Mouse (Mus musculus) midbrain, embryonic 16.5 days (tissue): Measurements from ENCODE around the gene Arhgef3. TPM values are rescaled to one million over a fixed set of nuclear protein-coding genes. Genes with fewer than 3 reads are reported as not detected.

Experiments
- ATAC-seq: fragments of 200-750 bp; cut with Nextera tagmentation; 2 replicates; pipeline ENCODE4 v1.8.0; 2017; ENCODE audit warnings: moderate TSS enrichment
- H3K27ac ChIP-seq: fragments of 300-500 bp; sonication (generic); 2 replicates; pipeline ENCODE4 v1.5.1; 2014; ENCODE audit warnings: mild to moderate bottlenecking, low read length, mixed read lengths
- H3K27me3 ChIP-seq: fragments of 300-500 bp; sonication (generic); 2 replicates; pipeline ENCODE4 v1.6.1; 2014; ENCODE audit warnings: low read depth, low read length, mixed read lengths; ENCODE audit not compliant: control insufficient read depth, insufficient read depth
- H3K36me3 ChIP-seq: fragments of 300-500 bp; sonication (generic); 2 replicates; pipeline ENCODE4 v1.6.1; 2014; ENCODE audit warnings: mild to moderate bottlenecking, low read length, moderate library complexity, mixed read lengths; ENCODE audit not compliant: control insufficient read depth, insufficient read depth
- H3K4me1 ChIP-seq: fragments of 300-500 bp; sonication (generic); 2 replicates; pipeline ENCODE4 v1.6.1; 2014; ENCODE audit warnings: mild to moderate bottlenecking, low read length, mixed read lengths; ENCODE audit not compliant: control insufficient read depth, insufficient read depth
- H3K4me2 ChIP-seq: fragments of 300-500 bp; sonication (generic); 2 replicates; pipeline ENCODE4 v1.6.1; 2014; ENCODE audit warnings: mild to moderate bottlenecking, low read length, mixed read lengths
- H3K4me3 ChIP-seq: fragments of 300-500 bp; sonication (generic); 2 replicates; pipeline ENCODE4 v1.5.1; 2014; ENCODE audit warnings: low read depth, mild to moderate bottlenecking, low read length, moderate library complexity, mixed read lengths
- H3K9ac ChIP-seq: fragments of 300-500 bp; sonication (generic); 2 replicates; pipeline ENCODE4 v1.6.1; 2014; ENCODE audit warnings: low read depth, low read length, mixed read lengths
- H3K9me3 ChIP-seq: fragments of 300-500 bp; sonication (generic); replicated peaks from 2 replicates; pipeline ENCODE4 v1.6.1; 2014; ENCODE audit warnings: mild to moderate bottlenecking, low read length, mixed read lengths; ENCODE audit not compliant: control insufficient read depth, poor library complexity, severe bottlenecking
- WGBS: fragments of 180-500 bp; shearing (Covaris S2); extraction: QIAGEN DNeasy Blood & Tissue Kit; methylation state at CpG from one replicate; pipeline ENCODE4 v1.1.7; 2014; 5-methylcytosine and 5-hydroxymethylcytosine counted together
- polyA plus RNA-seq: library from polyadenylated mRNA; unstranded; fragments of >200 nt; fragmentation: Nextera tagmentation; extraction: Ambion mirVana; gene quantifications from 2 replicates; pipeline ENCODE4 v1.2.1, GENCODE M21; 2015

Arhgef3 gene
- polyA plus RNA-seq, 1 experiment from 2014 or later = 10.8 TPM

DNA sequence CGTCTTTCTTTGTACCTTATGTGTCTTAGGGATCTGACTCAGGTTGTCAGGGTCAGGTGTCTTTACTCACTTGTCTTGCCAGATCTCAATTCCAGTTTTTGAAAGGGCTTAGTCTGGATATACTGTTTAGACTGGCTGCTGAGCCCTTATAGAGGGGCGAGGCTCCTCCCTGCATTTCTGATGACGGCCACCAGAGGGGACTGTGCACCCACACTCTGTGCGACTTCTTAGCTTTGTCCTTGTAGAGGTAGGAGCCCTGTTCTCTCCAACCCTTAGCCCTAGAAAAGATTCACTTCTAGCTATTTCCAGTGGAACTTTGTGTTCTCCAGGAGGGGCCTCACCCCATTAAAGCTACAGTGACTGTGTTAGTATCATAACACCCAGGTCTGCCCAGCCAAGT lies 72.3 kb downstream of the Arhgef3 start:
- WGBS = 15% methylated on average over 4 of the region's 4 CpGs
- Histone ChIP-seq H3K9me3 (no peaks in the 10 kb centered on the region), H3K27me3 (no peaks in the 10 kb centered on the region), H3K4me3 (no peak overlapping the region), H3K27ac (no peak overlapping the region), H3K4me1 (no peaks in the 10 kb centered on the region), H3K36me3 (no peaks in the 10 kb centered on the region), H3K9ac (no peak overlapping the region), H3K4me2 (no peak overlapping the region)
- peak; percentile 88 for ATAC-seq

DNA sequence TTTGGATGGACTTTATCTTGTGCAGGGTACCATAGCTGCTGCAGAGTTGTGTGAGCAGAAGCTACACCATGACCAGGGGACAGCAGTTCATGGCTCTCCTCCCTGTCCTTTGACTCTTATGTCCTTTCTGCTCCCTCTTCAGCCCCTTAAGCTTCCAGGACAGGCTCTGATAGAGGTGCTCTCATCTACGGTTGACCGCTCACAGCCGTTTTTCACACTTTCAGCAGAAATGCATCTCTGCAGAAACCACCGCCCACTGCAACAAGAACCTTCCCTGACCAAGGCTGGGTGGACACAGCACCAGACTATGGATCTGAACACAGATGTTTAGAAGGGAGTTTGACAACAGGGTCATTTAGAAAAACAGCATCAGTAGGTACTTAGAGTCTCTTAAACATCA lies 73.2 kb downstream of the Arhgef3 start:
- 72% methylated on average over 4 of the region's 4 CpGs for WGBS
- H3K9ac ChIP-seq = no peak overlapping the region
- ATAC-seq = no peak
- no peaks in the 10 kb centered on the region for H3K4me1 ChIP-seq
- no peak overlapping the region for H3K4me3 ChIP-seq
- H3K9me3 ChIP-seq = no peaks in the 10 kb centered on the region
- no peaks in the 10 kb centered on the region for H3K27me3 ChIP-seq
- no peak overlapping the region for H3K4me2 ChIP-seq
- no peak overlapping the region for H3K27ac ChIP-seq
- no peaks in the 10 kb centered on the region for H3K36me3 ChIP-seq

DNA sequence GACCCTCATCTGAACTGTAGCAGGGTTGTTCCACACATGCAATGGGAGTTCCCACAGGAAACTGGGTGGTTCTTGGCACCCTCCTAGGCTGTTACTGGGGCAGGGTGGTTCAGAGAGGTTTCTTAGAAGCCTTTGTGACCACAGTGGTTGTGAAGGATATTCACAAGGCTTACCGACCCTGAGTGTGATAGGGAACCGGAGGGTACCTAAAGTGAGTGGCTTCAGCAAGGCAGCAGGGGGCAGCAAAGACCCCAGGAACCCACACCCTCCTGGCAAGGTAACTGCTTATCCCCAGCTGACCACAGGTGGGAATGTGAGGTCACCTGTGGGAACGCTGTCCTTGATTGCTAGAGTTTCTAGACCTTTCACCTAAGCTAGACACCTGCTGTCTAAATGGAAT lies 77.8 kb downstream of the Arhgef3 start:
- Histone ChIP-seq H3K27me3 (no peaks in the 10 kb centered on the region), H3K27ac (no peak overlapping the region), H3K9me3 (no peaks in the 10 kb centered on the region), H3K4me1 (no peaks in the 10 kb centered on the region), H3K4me3 (no peak overlapping the region), H3K4me2 (no peak overlapping the region), H3K36me3 (no peaks in the 10 kb centered on the region), H3K9ac (no peak overlapping the region)
- no peak for ATAC-seq
- WGBS = 45% methylated on average over 3 of the region's 3 CpGs

DNA sequence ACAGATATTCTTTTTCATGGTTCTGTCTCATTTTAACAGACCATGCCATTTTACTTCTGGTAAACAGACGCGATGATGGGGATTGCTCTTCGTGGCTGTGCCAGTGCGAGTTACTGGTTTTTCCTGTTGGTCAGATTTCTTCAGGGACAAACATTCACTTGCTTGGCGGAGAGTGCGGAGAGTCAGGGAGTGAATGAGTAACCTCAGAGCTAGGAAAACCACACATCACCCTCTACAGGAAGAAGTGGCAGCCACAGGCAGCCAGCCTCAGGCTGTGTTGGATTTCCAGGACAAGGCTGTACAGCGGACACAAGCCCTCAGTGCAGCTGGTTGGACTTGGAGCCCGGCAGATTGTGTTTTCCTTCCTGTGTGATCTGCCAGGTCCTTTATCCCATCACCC lies 82.3 kb downstream of the Arhgef3 start:
- Histone ChIP-seq H3K36me3 (no peaks in the 10 kb centered on the region), H3K9ac (no peak overlapping the region), H3K27ac (no peak overlapping the region), H3K4me2 (no peak overlapping the region), H3K27me3 (no peaks in the 10 kb centered on the region), H3K9me3 (no peaks in the 10 kb centered on the region), H3K4me1 (no peaks in the 10 kb centered on the region), H3K4me3 (no peak overlapping the region)
- WGBS = 94% methylated on average over 8 of the region's 8 CpGs
- ATAC-seq = no peak

DNA sequence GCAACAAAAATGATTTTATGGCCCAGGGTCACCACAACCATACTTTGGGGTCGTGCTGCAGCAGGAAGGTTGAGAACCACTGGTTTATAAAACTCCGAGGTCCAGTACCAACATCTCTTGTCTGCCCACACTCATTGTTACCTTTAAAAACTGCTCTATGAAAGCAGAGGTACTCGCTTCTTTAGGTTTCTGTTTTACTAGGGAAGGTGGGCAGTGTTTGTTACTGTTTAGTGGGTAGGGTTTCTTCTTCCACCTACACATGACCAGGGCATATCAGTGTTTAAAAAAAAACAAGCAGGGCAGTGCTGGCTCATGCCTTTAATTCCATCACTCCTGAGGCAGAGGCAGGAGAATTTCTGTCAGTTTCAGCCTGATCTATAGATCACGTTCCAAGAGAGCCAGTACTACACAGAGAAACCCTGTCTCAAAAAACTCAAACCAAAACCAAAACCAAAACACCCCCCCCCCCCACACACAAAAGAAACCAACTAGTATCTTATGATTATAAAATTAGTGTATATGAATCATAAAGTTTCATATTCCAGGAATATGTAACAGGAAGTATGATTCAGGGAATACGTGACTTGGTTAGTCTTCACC lies 83.9 kb downstream of the Arhgef3 start:
- Histone ChIP-seq H3K27me3 (no peaks in the 10 kb centered on the region), H3K9ac (no peak overlapping the region), H3K9me3 (no peaks in the 10 kb centered on the region), H3K4me1 (no peaks in the 10 kb centered on the region), H3K4me2 (no peak overlapping the region), H3K27ac (no peak overlapping the region), H3K36me3 (no peaks in the 10 kb centered on the region), H3K4me3 (no peak overlapping the region)
- 88% methylated on average over 5 of the region's 5 CpGs for WGBS
- no peak for ATAC-seq

DNA sequence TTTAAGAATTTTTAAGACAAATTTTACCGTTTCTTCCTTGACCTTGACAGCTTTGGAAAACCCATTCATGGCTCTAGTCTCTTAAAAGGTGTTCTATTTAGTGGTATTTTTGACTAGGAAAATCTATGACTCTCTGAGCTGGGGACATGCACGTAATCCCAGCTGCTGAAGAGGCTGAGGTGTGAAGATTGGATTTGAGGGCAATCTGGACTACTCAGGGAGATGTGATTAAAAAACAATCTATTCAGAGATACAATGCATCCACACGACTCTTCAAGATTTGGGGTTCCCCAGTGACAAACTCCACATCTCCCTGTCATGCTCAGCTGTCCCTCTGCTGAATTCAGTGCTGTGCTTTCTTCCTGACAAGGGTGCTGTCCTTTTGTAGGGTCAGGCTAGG lies 84.4 kb downstream of the Arhgef3 start:
- H3K27me3 ChIP-seq = no peaks in the 10 kb centered on the region
- no peak overlapping the region for H3K9ac ChIP-seq
- 76% methylated on average over 3 of the region's 3 CpGs for WGBS
- no peaks in the 10 kb centered on the region for H3K36me3 ChIP-seq
- no peak overlapping the region for H3K4me2 ChIP-seq
- H3K4me1 ChIP-seq = no peaks in the 10 kb centered on the region
- no peak for ATAC-seq
- no peak overlapping the region for H3K4me3 ChIP-seq
- no peak overlapping the region for H3K27ac ChIP-seq
- no peaks in the 10 kb centered on the region for H3K9me3 ChIP-seq

DNA sequence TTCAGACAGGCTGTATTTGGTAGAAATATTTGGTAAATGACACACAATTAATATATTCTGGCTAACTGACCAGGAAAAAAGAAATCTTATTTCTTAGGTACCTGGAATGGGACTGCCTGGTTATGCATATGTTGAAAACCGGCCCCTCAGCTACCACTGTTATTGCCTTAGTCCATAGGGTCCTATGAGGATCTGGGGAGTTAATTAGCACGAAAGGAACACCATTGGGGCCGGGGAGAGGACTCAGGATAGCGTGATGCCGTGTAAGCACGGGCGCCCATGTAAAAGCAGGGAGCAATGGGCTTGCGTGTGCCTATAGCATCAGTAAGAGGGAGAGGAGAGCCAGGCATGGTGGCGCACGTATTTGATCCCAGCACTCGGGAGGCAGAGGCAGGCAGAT lies 85.2 kb downstream of the Arhgef3 start:
- no peaks in the 10 kb centered on the region for H3K27me3 ChIP-seq
- no peaks in the 10 kb centered on the region for H3K36me3 ChIP-seq
- ATAC-seq = no peak
- H3K4me1 ChIP-seq = no peaks in the 10 kb centered on the region
- WGBS = 95% methylated on average over 11 of the region's 11 CpGs
- no peaks in the 10 kb centered on the region for H3K9me3 ChIP-seq
- H3K4me2 ChIP-seq = no peak overlapping the region
- H3K27ac ChIP-seq = no peak overlapping the region
- H3K9ac ChIP-seq = no peak overlapping the region
- no peak overlapping the region for H3K4me3 ChIP-seq

DNA sequence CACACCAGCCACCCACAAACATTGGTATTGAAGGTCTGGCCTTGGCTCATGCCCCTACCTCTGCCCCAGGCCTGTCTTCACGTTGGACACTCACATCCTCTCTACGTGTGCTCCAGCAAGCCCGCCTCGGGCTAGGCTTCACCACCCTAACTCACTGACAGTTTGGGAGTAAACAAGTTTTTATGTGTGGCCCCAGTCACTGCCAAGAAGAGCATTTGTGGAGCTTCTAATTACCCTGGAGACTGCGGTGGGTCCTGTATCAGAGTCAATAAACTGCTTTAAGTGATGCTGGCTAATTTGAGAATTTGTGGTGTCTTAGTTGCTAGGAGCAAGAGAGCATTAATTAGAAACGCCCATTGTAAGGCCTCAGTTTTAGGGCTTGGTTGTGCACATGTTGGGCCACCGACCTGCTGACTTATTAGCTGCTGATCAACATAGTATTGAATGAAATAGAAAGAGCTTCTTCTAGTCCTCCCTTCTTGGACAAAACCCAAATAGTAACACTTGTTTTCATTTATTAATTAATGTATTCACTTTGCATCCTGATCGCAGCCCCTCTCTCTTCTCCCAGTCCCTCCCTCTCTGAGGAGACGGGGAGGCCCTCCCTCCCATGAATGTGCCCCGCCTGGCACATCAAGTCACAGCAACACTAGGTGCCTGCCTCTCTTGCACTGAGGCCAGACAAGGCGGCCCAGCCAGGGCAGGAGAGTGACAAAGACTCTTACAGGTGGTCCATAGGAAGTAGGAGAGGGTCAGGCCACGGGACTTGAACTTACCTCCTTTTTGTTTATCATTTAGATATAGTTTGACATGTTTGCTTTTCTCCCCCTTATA lies 86.3 kb downstream of the Arhgef3 start:
- H3K4me1 ChIP-seq = no peaks in the 10 kb centered on the region
- H3K27ac ChIP-seq = no peak overlapping the region
- H3K36me3 ChIP-seq = no peaks in the 10 kb centered on the region
- H3K27me3 ChIP-seq = no peaks in the 10 kb centered on the region
- no peak overlapping the region for H3K9ac ChIP-seq
- ATAC-seq = 0 out of 2 replicates have a peak, but pooled peaks have one; percentile 32
- H3K4me3 ChIP-seq = no peak overlapping the region
- no peak overlapping the region for H3K4me2 ChIP-seq
- 77% methylated on average over 12 of the region's 12 CpGs for WGBS
- H3K9me3 ChIP-seq = no peaks in the 10 kb centered on the region

DNA sequence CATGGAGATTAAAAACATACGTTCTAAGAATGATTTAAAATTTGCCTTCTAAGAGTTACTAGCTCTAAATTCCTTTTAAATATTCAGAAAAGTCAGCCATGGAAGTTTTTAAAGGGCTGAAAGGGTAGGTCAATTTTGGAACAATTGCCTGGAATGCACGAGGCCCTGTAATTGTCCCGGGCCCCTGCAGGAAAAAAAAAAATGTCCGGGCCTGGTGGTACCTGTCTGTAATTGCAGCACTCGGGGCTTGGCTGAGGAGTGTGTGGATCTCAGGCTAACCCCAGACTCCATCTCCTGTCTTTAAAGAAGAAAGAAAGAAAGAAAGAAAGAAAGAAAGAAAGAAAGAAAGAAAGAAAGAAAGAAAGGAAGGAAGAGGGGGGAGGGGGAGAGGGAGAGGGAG lies 87.1 kb downstream of the Arhgef3 start:
- no peak overlapping the region for H3K9ac ChIP-seq
- H3K27ac ChIP-seq = no peak overlapping the region
- no peaks in the 10 kb centered on the region for H3K9me3 ChIP-seq
- no peaks in the 10 kb centered on the region for H3K36me3 ChIP-seq
- 50% methylated on average over 5 of the region's 5 CpGs for WGBS
- no peak overlapping the region for H3K4me2 ChIP-seq
- H3K27me3 ChIP-seq = no peaks in the 10 kb centered on the region
- H3K4me1 ChIP-seq = no peaks in the 10 kb centered on the region
- no peak overlapping the region for H3K4me3 ChIP-seq
- ATAC-seq = no peak
